Mouse (Mus musculus) bone marrow, adult 2 months (tissue): ENCODE measurements around the gene Syt13. TPM values are rescaled to one million over a fixed set of nuclear protein-coding genes. Genes with fewer than 3 reads are reported as not detected.

Experiments
- H3K27ac ChIP-seq: fragments of 200-500 bp; 2 replicates; pipeline ENCODE4 v1.5.1; 2012; ENCODE audit warnings: low read depth, mild to moderate bottlenecking, control low read depth, inconsistent platforms, low read length; ENCODE audit not compliant: control insufficient read depth, poor library complexity, insufficient read depth
- H3K4me1 ChIP-seq: fragments of 200-500 bp; 2 replicates; pipeline ENCODE4 v1.6.1; 2011; ENCODE audit warnings: low read length; ENCODE audit not compliant: control insufficient read depth, insufficient read depth
- H3K4me3 ChIP-seq: fragments of 200-500 bp; replicated peaks from 2 replicates; pipeline ENCODE3; 2011; ENCODE audit warnings: mild to moderate bottlenecking, low read depth, low read length, control low read depth; ENCODE audit not compliant: control insufficient read depth
- CTCF ChIP-seq: fragments of 200-500 bp; IDR thresholded peaks from 2 replicates; pipeline ENCODE4 v1.5.1; 2011; ENCODE audit warnings: low read length, control low read depth; ENCODE audit not compliant: control insufficient read depth, insufficient read depth
- POLR2A ChIP-seq: fragments of 200-500 bp; IDR thresholded peaks from 2 replicates; pipeline ENCODE4 v1.6.1; 2011; ENCODE audit warnings: low read depth, mild to moderate bottlenecking, control low read depth, low read length, borderline replicate concordance; ENCODE audit not compliant: control insufficient read depth
- WGBS: fragments of 180-500 bp; shearing (Covaris S2); methylation state at CpG from one replicate; pipeline ENCODE4 v1.1.7; 2018; 5-methylcytosine and 5-hydroxymethylcytosine counted together
- polyA plus RNA-seq: library from polyadenylated mRNA; stranded (reverse); fragments of >200 nt; gene quantifications from 2 replicates; pipeline ENCODE4 v1.2.4, GENCODE M21; 2011; ENCODE audit warnings: low replicate concordance; ENCODE audit not compliant: missing spikeins, insufficient read depth, insufficient read length

Syt13 gene
- polyA plus RNA-seq, 1 experiment: not detected

- no peak overlapping the region for H3K27ac ChIP-seq
- TF ChIP-seq CTCF: no peak
- no peak for TF ChIP-seq POLR2A
- no peaks in the 10 kb centered on the region; the same call in 1 of the 2 replicates for H3K4me1 ChIP-seq
- no peak overlapping the region for H3K4me3 ChIP-seq
- 81% methylated on average over 10 of the region's 10 CpGs for WGBS
Measured at GRCm38 (mm10) chr2:92980165-92980564, 65.3 kb downstream of the Syt13 start.

GRCm38 (mm10) chr2:92982591-92983272 is 67.8 kb downstream of the Syt13 start:
- no peak for TF ChIP-seq POLR2A
- no peak for TF ChIP-seq CTCF

DNA sequence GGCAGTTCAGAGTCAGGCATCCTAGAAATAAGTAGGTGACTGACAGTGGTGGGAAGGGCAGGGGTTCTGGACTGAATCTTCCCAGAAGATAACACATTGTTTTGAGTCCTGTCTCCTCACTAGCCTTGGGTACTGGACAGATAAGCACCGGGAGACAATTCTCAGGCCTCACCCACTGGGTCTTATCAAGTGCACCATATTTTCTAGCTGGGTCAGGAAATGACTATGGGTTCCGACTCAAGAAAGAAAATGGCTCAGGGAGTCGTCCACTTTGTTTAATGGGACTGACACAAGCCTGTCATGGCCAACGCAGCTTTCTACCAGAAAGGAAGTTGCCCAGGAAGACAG is 68.3 kb downstream of the Syt13 start:
- H3K4me1 ChIP-seq: no peaks in the 10 kb centered on the region; the same call in 1 of the 2 replicates
- no peak overlapping the region for H3K4me3 ChIP-seq
- WGBS: 32% methylated on average over 4 of the region's 4 CpGs
- no peak overlapping the region for H3K27ac ChIP-seq
- TF ChIP-seq CTCF (no peak), POLR2A (no peak)

More at GRCm38 (mm10) chr2:92982591-92983272, 67.8 kb downstream of the Syt13 start:
- no peak overlapping the region for H3K27ac ChIP-seq
- 32% methylated on average over 8 of the region's 8 CpGs for WGBS
- H3K4me3 ChIP-seq: no peak overlapping the region
- no peaks in the 10 kb centered on the region; the same call in 1 of the 2 replicates for H3K4me1 ChIP-seq

DNA sequence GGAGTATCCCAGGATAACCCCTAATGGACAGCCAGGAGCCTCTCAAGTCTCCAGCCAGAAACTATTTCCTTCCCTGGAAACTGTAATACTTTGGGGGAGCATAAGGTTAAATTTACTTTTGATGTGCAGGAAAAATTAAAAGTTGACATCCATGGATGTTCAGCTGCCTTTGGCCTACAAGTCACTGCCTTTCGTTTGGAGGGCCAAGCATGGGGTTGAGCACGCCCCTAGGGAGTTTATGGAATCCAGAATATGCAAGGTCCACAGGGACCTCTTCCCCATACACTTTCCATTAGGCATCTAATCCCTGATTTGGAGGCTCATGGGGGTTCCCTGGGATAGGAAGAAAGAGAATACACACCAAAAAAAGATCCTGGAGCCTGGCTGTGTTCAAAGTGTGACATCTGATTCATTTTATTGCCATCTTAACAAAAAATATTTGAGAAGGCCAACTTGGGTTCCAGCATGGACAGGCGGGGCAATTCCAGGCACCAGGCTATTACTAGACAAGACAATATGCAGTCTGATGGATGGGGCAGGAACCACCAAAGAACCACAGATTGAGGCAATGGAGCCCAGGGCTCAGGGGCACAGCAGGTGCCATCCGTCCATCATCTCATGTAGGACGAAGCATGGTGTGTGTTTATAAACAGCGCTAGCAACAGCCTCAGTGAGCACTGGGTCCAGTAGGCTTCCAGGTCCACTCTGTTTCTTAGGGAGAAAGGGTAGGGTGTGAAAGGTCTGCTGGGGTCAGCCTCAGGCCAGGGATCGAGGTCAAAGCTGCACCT is 69.6 kb downstream of the Syt13 start:
- 89% methylated on average over 7 of the region's 7 CpGs for WGBS
- Histone ChIP-seq H3K27ac (no peak overlapping the region), H3K4me3 (no peak overlapping the region), H3K4me1 (no peaks in the 10 kb centered on the region; the same call in 1 of the 2 replicates)
- TF ChIP-seq POLR2A: no peak
- no peak for TF ChIP-seq CTCF

DNA sequence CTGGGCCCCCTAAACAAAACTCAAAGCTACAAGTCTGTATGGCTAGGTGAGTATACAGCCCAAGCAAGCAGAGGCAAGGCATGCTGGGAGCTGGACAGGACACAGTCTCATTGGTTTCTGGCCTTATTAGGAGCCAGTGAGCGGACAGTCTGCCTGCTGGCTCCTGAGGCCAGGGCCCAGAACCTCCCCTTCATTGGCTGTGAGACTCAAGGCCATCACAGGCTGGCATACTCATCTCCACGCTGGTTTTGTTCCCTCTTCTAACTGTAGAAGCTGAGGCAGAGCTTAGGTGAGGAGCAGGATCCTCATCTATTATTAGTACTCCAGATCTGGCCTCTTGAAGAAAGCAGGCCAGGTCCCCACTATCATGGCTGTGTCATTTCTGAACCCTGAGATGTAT is 70.3 kb downstream of the Syt13 start:
- 85% methylated on average over 2 of the region's 2 CpGs for WGBS
- H3K4me3 ChIP-seq: no peak overlapping the region
- no peak overlapping the region for H3K27ac ChIP-seq
- no peak for TF ChIP-seq POLR2A
- TF ChIP-seq CTCF: no peak
- no peaks in the 10 kb centered on the region; the same call in 1 of the 2 replicates for H3K4me1 ChIP-seq

- Histone ChIP-seq H3K4me3 (no peak overlapping the region), H3K27ac (no peak overlapping the region), H3K4me1 (no peaks in the 10 kb centered on the region; the same call in 1 of the 2 replicates)
- 68% methylated on average over 7 of the region's 7 CpGs for WGBS
- TF ChIP-seq POLR2A: no peak
- no peak for TF ChIP-seq CTCF
Measured at GRCm38 (mm10) chr2:92985600-92985999, 70.7 kb downstream of the Syt13 start.

- H3K4me1 ChIP-seq: no peaks in the 10 kb centered on the region; the same call in 1 of the 2 replicates
- no peak overlapping the region for H3K27ac ChIP-seq
- TF ChIP-seq CTCF: no peak
- TF ChIP-seq POLR2A: no peak
- no peak overlapping the region for H3K4me3 ChIP-seq
- WGBS: 78% methylated on average over 7 of the region's 7 CpGs
Measured at GRCm38 (mm10) chr2:92987108-92987618, 72.3 kb downstream of the Syt13 start.

GRCm38 (mm10) chr2:92987901-92988631 is 73.2 kb downstream of the Syt13 start:
- 17% methylated on average over 19 of the region's 19 CpGs for WGBS
- TF ChIP-seq POLR2A: no peak
- TF ChIP-seq CTCF: peak; percentile 35; the same call in 1 of the 2 replicates
- H3K4me1 ChIP-seq: no peaks in the 10 kb centered on the region
- H3K27ac ChIP-seq: no peak overlapping the region; the same call in 1 of the 2 replicates
- no peak overlapping the region for H3K4me3 ChIP-seq
